Mouse (Mus musculus): ENCODE measurements around the gene Iqcn. TPM values are rescaled to one million over a fixed set of nuclear protein-coding genes. Genes with fewer than 3 reads are reported as not detected.

The Iqcn gene
- polyA plus RNA-seq, 1 experiment from 2014 or later = 0.05 TPM

GRCm38 (mm10) chr8:70745691-70746220 is 42.5 kb downstream of the Iqcn start:
- Histone ChIP-seq H3K36me3 (replicated peaks) (no peaks in the 10 kb centered on the region), H3K9me3 (no peaks in the 10 kb centered on the region), H3K4me1 (peaks cover 36% of the 10 kb centered on the region), H3K27me3 (replicated peaks; ENCODE audit: low read depth, poor library complexity, severe bottlenecking) (peaks cover 96% of the 10 kb centered on the region), H3K4me3 (no peak overlapping the region), H3K27ac (replicated peaks) (no peak overlapping the region)
- no peak for DNase-seq (ENCODE audit: low spot score)
- 59% methylated on average over 19 of the region's 19 CpGs for WGBS

GRCm38 (mm10) chr8:70746676-70747075 is 43.4 kb downstream of the Iqcn start:
- Histone ChIP-seq H3K36me3 (replicated peaks) (no peaks in the 10 kb centered on the region), H3K27me3 (replicated peaks; ENCODE audit: low read depth, poor library complexity, severe bottlenecking) (peaks cover 87% of the 10 kb centered on the region), H3K9me3 (no peaks in the 10 kb centered on the region), H3K4me1 (peaks cover 30% of the 10 kb centered on the region), H3K4me3 (no peak overlapping the region), H3K27ac (replicated peaks) (no peak overlapping the region)
- DNase-seq (ENCODE audit: low spot score) = no peak
- WGBS = 70% methylated on average over 9 of the region's 9 CpGs

- H3K4me3 ChIP-seq = no peak overlapping the region
- no peak for DNase-seq (ENCODE audit: low spot score)
- peaks cover 27% of the 10 kb centered on the region for H3K4me1 ChIP-seq
- no peaks in the 10 kb centered on the region for H3K9me3 ChIP-seq
- 85% methylated on average over 18 of the region's 18 CpGs for WGBS
- H3K36me3 ChIP-seq (replicated peaks) = no peaks in the 10 kb centered on the region
- H3K27me3 ChIP-seq (replicated peaks; ENCODE audit: low read depth, poor library complexity, severe bottlenecking) = peaks cover 80% of the 10 kb centered on the region
- H3K27ac ChIP-seq (replicated peaks) = no peak overlapping the region
Measured at GRCm38 (mm10) chr8:70747211-70747890, 44.1 kb downstream of the Iqcn start.

GRCm38 (mm10) chr8:70748246-70749096 is 45.2 kb downstream of the Iqcn start:
- WGBS = 90% methylated on average over 23 of the region's 23 CpGs
- no peak for DNase-seq (ENCODE audit: low spot score)
- Histone ChIP-seq H3K4me1 (peaks cover 27% of the 10 kb centered on the region), H3K27ac (replicated peaks) (no peak overlapping the region), H3K4me3 (no peak overlapping the region), H3K9me3 (no peaks in the 10 kb centered on the region), H3K27me3 (replicated peaks; ENCODE audit: low read depth, poor library complexity, severe bottlenecking) (peaks cover 69% of the 10 kb centered on the region), H3K36me3 (replicated peaks) (no peaks in the 10 kb centered on the region)

- 80% methylated on average over 19 of the region's 19 CpGs for WGBS
- no peak overlapping the region for H3K27ac ChIP-seq (replicated peaks)
- peaks cover 25% of the 10 kb centered on the region for H3K4me1 ChIP-seq
- DNase-seq (ENCODE audit: low spot score) = no peak
- H3K27me3 ChIP-seq (replicated peaks; ENCODE audit: low read depth, poor library complexity, severe bottlenecking) = peaks cover 62% of the 10 kb centered on the region
- H3K9me3 ChIP-seq = no peaks in the 10 kb centered on the region
- H3K36me3 ChIP-seq (replicated peaks) = no peaks in the 10 kb centered on the region
- no peak overlapping the region for H3K4me3 ChIP-seq
Measured at GRCm38 (mm10) chr8:70749097-70749674, 45.9 kb downstream of the Iqcn start.

- no peak for DNase-seq (ENCODE audit: low spot score)
- Histone ChIP-seq H3K27me3 (replicated peaks; ENCODE audit: low read depth, poor library complexity, severe bottlenecking) (peaks cover 55% of the 10 kb centered on the region), H3K4me1 (peaks cover 33% of the 10 kb centered on the region), H3K9me3 (no peaks in the 10 kb centered on the region), H3K4me3 (no peak overlapping the region), H3K27ac (replicated peaks) (no peak overlapping the region), H3K36me3 (replicated peaks) (no peaks in the 10 kb centered on the region)
- WGBS = 80% methylated on average over 13 of the region's 13 CpGs
Measured at GRCm38 (mm10) chr8:70750128-70750680, 46.9 kb downstream of the Iqcn start.

GRCm38 (mm10) chr8:70752000-70752764 is 48.9 kb downstream of the Iqcn start:
- Histone ChIP-seq H3K36me3 (replicated peaks) (peaks cover 12% of the 10 kb centered on the region), H3K4me3 (peak overlapping the region; percentile 38; the same call in 1 of the 2 replicates), H3K27me3 (replicated peaks; ENCODE audit: low read depth, poor library complexity, severe bottlenecking) (peaks cover 51% of the 10 kb centered on the region), H3K4me1 (peaks cover 39% of the 10 kb centered on the region), H3K9me3 (no peaks in the 10 kb centered on the region), H3K27ac (replicated peaks) (peak overlapping the region; percentile 78; the same call in 1 of the 2 replicates)
- 24% methylated on average over 11 of the region's 11 CpGs for WGBS
- peak; percentile 72 for DNase-seq (ENCODE audit: low spot score)

- Histone ChIP-seq H3K27ac (replicated peaks) (peak overlapping the region; percentile 78), H3K27me3 (replicated peaks; ENCODE audit: low read depth, poor library complexity, severe bottlenecking) (peaks cover 41% of the 10 kb centered on the region), H3K9me3 (no peaks in the 10 kb centered on the region), H3K36me3 (replicated peaks) (peaks cover 21% of the 10 kb centered on the region), H3K4me1 (peaks cover 39% of the 10 kb centered on the region), H3K4me3 (peak overlapping the region; percentile 38)
- DNase-seq (ENCODE audit: low spot score) = peak; percentile 57
- 25% methylated on average over 21 of the region's 21 CpGs for WGBS
Measured at GRCm38 (mm10) chr8:70753151-70753550, 49.9 kb downstream of the Iqcn start.

- 9% methylated on average over 37 of the region's 37 CpGs for WGBS
- peaks cover 47% of the 10 kb centered on the region for H3K4me1 ChIP-seq
- DNase-seq (ENCODE audit: low spot score) = peak; percentile 97
- peak within 1 kb of the TSS; percentile 82 for H3K27ac ChIP-seq (replicated peaks)
- H3K4me3 ChIP-seq = peak within 1 kb of the TSS; percentile 83
- H3K27me3 ChIP-seq (replicated peaks; ENCODE audit: low read depth, poor library complexity, severe bottlenecking) = peaks cover 30% of the 10 kb centered on the region
- peaks cover 29% of the 10 kb centered on the region for H3K36me3 ChIP-seq (replicated peaks)
- no peaks in the 10 kb centered on the region for H3K9me3 ChIP-seq
Measured at GRCm38 (mm10) chr8:70754043-70754870, 51.0 kb downstream of the Iqcn start, which contains the start of gene Rab3a. Gene Rab3a, plus strand, starts transcription at chr8:70754679.

GRCm38 (mm10) chr8:70754871-70755660 is 51.8 kb downstream of the Iqcn start:
- H3K4me1 ChIP-seq = peaks cover 55% of the 10 kb centered on the region
- peak overlapping the region; percentile 82 for H3K27ac ChIP-seq (replicated peaks)
- H3K4me3 ChIP-seq = peak overlapping the region; percentile 83
- no peak for DNase-seq (ENCODE audit: low spot score)
- 17% methylated on average over 50 of the region's 50 CpGs for WGBS
- peaks cover 29% of the 10 kb centered on the region for H3K36me3 ChIP-seq (replicated peaks)
- peaks cover 22% of the 10 kb centered on the region for H3K27me3 ChIP-seq (replicated peaks; ENCODE audit: low read depth, poor library complexity, severe bottlenecking)
- H3K9me3 ChIP-seq = no peaks in the 10 kb centered on the region
